Mouse (Mus musculus) yolk sac, embryonic 10.5 days (tissue): ENCODE data around the gene Rhcg.
A peak's percentile ranks its signal among the peaks of the same experiment; 100 is the strongest.

Source experiments
- DNase-seq: peaks from one replicate; pipeline ENCODE4 v3.0.0-alpha.2; 2017; ENCODE audit warnings: low spot score

The Rhcg gene

DNA sequence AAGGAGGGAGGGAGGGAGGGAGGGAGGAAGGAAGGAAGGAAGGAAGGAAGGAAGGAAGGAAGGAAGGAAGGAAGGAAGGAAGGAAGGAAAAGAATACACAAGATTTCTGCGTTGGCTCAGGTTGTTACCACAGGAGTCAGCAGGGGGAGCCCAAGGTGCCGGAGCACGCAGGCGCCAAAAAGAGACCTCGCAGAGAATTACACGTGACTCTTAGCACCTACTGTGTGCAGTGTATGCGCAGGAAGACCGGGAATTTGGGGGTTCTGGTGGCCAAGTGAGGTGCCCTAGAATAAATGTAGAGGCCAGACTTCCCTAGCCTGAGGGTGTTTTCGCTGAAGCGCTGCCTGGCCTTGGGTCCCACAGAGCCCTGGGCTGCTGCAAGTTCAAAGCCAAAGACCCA is 64.8 kb downstream of the Rhcg start:
- no peak for DNase-seq

DNA sequence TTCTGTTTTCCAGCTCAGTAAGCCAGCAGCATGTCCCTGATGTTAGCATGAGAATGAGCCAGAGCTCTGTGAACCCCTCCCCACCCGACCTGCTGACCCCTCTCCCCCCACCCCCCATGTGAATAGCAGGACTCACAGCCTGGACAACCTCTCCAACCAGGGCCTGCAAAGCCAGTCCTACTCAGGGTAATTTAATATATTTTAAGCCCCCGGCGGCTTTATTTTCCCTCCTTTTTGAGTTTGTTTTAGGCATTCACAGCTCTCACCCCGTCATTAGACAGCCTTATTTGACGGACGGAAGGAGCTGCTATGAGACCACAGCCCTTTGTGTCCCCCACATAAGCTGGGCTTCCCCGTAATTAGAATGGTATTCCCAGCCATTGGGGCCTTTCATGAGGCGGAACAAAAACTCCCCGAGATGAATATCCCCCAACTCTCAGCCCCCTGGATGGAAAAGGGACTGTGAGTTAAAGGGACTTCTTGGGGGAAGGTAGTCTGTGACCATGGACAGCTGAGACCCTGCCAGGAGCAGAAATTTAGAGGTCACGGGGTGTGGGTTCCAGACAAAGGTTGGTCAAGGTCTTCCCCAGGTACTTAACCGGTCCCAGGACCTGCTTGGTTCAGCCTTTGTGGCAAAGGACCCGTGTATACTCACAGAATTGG is 68.4 kb downstream of the Rhcg start:
- DNase-seq, result no peak

DNA sequence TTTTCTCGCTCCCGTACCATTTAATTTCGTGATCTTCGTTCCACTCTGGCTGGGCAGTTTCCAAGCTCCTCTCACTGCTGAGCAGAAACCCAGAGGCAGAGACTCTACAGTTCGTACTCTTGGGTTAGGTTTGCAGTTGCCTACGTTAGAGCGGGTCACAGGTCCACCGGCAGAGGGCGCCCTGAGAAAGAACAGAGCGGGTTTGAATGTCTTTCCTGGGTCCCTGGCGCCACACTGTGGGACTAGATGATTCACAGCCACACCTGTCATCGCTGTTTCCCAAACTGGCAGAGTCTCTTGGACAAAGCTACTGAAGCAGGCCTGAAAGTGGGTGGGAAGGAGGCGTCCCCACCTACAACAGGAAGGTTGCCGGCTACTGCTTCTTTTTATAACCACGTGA is 70.4 kb downstream of the Rhcg start:
- DNase-seq, result peak; percentile 49

DNA sequence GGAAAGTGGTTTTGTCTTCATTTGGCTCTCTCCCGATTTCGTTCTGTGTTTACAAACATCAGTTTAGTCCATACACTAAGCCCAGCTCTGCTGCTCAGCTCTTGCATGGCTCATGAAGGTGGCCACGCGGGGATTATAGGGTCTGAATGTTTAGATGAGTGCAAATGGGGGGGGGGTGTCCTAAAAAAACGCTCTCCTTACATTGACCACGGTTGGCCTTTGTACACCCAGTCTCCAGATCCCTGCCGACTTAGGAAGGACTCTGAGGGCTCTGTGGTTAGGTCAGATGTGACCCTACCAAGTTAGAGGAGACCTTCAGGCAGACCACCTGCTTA is 72.4 kb downstream of the Rhcg start:
- no peak for DNase-seq

DNA sequence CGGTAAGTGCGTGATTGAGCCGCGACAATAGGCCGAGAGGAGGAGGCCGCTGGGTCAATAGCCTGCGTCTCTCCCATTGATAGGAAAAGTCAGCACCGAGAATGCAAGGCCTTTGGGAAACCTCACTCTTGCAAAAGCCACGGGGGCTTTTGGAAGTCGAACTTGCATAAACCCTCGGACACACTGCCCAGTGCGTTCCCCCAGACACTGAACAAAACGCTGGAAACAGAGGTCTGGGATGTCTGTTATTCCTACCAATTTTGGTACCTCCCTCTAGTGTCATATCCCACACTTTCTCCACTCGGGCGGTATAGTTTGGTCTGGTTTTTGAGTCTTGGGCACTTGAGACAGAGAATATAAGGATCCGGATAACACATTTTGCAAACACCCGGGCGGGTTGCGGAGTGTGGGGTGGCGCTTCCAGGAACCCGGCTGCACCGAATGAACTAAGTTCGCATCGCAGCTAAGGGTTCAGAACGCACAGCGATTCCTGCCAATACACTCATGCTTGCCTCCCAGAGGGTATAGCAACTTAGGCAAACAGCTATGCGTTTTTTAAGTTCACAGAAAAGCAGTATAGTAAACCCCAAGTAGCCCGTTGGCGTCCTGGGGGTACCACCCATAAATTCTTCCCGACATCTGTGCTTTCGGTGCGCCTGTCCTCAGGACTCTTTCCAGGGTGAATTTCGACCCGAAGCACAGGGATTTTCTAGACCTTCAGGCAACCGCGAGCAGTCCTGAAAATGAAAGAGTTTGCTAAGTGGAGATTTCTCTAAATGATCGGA is 73.0 kb downstream of the Rhcg start:
- DNase-seq, result no peak
